Mouse (Mus musculus) adrenal gland, postnatal 4 days (tissue): ENCODE data around the gene Pctp. TPM values are rescaled to one million over a fixed set of nuclear protein-coding genes. Genes with fewer than 3 reads are reported as not detected.

Experiments
- DNase-seq, 2 experiments: peaks; one replicate each; pipeline ENCODE4 v3.0.0; 2021 to 2022; ENCODE audit warnings: low spot score in 2 of 2, mixed read lengths in 2 of 2
- total RNA-seq, 2 experiments: library from RNA; stranded (reverse); gene quantifications; 2 replicates each; pipeline ENCODE4 v1.2.3; 2021

Pctp gene
- total RNA-seq, 2 experiments from 2014 or later: 8.8 to 14.3 TPM

GRCm38 (mm10) chr11:90013657-90014056 is 11.0 kb upstream of the Pctp start:
- no peak for DNase-seq

GRCm38 (mm10) chr11:90007791-90008531 is 5.3 kb upstream of the Pctp start:
- no peak for DNase-seq

- no peak for DNase-seq
Measured at GRCm38 (mm10) chr11:90006111-90006510, 3.4 kb upstream of the Pctp start.

- DNase-seq: no peak
Measured at GRCm38 (mm10) chr11:90003386-90003785, 692 bp upstream of the Pctp start.

- no peak for DNase-seq
Measured at GRCm38 (mm10) chr11:90002987-90003348, 274 bp upstream of the Pctp start.

GRCm38 (mm10) chr11:90001396-90002230 is 1.1 kb downstream of the Pctp start:
- no peak for DNase-seq

- DNase-seq: no peak
Measured at GRCm38 (mm10) chr11:90000666-90001065, 2.0 kb downstream of the Pctp start.

GRCm38 (mm10) chr11:89998996-89999770 is 3.5 kb downstream of the Pctp start:
- DNase-seq: no peak

- DNase-seq: no peak
Measured at GRCm38 (mm10) chr11:89996856-89997255, 5.8 kb downstream of the Pctp start.

GRCm38 (mm10) chr11:89996406-89996805 is 6.3 kb downstream of the Pctp start:
- no peak for DNase-seq

GRCm38 (mm10) chr11:89995596-89995995 is 7.1 kb downstream of the Pctp start:
- DNase-seq: no peak

- DNase-seq: no peak
Measured at GRCm38 (mm10) chr11:89994706-89995105, 8.0 kb downstream of the Pctp start.

GRCm38 (mm10) chr11:89991661-89992060 is 11.0 kb downstream of the Pctp start:
- no peak for DNase-seq

GRCm38 (mm10) chr11:89988936-89989589 is 13.6 kb downstream of the Pctp start:
- DNase-seq: peak in 1 of 2 experiments; percentile 43

- DNase-seq: no peak
Measured at GRCm38 (mm10) chr11:89986516-89986915, 16.2 kb downstream of the Pctp start.

GRCm38 (mm10) chr11:89985200-89986187 is 17.2 kb downstream of the Pctp start:
- DNase-seq: no peak

GRCm38 (mm10) chr11:89984436-89984835 is 18.3 kb downstream of the Pctp start:
- no peak for DNase-seq

GRCm38 (mm10) chr11:89982918-89983317 is 19.8 kb downstream of the Pctp start:
- DNase-seq: no peak

GRCm38 (mm10) chr11:89980106-89980505 is 22.6 kb downstream of the Pctp start:
- no peak for DNase-seq
